Mouse (Mus musculus): ENCODE measurements at regions not wholly inside any gene's neighbourhood (a gene's known extent, or its start where the extent isn't known, plus 50 kb on each side); places are given as distances from the start of the nearest gene placed in this dataset.

DNA sequence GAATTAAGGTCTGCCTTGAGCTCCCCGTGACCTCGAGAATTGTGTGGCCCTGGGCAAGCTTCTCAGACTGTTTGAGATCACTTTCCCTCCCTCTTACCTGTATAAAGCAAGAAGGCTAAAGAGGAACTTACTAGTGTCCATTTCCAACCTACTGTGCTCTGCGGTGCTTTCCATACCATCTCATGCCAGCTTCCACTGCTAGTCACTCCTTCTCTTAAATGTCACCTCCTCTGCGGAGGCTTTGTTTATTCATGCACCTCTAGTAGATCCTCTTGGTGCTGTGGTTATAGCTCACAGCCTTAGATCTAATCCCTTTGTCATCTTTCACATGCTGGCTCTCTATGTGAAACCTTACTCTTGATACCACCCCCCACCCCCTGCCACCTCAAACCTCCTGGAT lies 2310.3 kb upstream of the Lrrc6 start:
- Histone ChIP-seq H3K36me3 (no peaks in the 10 kb centered on the region), H3K4me3 (no peak overlapping the region), H3K4me1 (replicated peaks) (no peaks in the 10 kb centered on the region), H3K9me3 (replicated peaks) (no peaks in the 10 kb centered on the region), H3K27me3 (no peaks in the 10 kb centered on the region), H3K27ac (no peak overlapping the region), H3K4me2 (no peak overlapping the region), H3K9ac (no peak overlapping the region)
- WGBS: 74% methylated on average over 4 of the region's 4 CpGs
- no peak for ATAC-seq (replicated peaks; ENCODE audit: insufficient number of reproducible peaks, insufficient read depth, low FRiP score, low read depth)

DNA sequence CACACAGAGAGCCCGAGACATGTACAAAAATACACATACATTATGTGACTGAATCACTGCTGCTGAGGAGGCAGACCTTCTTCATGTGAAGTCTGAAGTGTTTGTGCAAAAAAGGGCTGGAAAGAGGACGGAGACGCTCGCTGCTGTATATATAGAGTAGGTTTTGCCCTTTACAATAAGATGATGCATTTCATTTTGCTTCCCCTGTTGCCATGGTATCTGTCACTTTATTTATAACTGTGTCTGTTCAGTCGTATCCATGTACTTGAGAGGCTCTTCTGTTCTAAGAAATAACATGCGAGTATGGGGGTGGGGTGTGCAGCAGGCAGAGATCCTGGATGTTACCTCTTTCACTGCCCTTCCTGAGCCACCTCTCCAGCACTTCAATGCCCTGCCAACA lies 2309.9 kb upstream of the Lrrc6 start:
- no peaks in the 10 kb centered on the region for H3K36me3 ChIP-seq
- no peak for ATAC-seq (replicated peaks; ENCODE audit: insufficient number of reproducible peaks, insufficient read depth, low FRiP score, low read depth)
- H3K9me3 ChIP-seq (replicated peaks): no peaks in the 10 kb centered on the region
- H3K4me1 ChIP-seq (replicated peaks): no peaks in the 10 kb centered on the region
- H3K4me3 ChIP-seq: no peak overlapping the region
- 65% methylated on average over 6 of the region's 6 CpGs for WGBS
- H3K9ac ChIP-seq: no peak overlapping the region
- no peak overlapping the region for H3K27ac ChIP-seq
- no peaks in the 10 kb centered on the region for H3K27me3 ChIP-seq
- H3K4me2 ChIP-seq: no peak overlapping the region

DNA sequence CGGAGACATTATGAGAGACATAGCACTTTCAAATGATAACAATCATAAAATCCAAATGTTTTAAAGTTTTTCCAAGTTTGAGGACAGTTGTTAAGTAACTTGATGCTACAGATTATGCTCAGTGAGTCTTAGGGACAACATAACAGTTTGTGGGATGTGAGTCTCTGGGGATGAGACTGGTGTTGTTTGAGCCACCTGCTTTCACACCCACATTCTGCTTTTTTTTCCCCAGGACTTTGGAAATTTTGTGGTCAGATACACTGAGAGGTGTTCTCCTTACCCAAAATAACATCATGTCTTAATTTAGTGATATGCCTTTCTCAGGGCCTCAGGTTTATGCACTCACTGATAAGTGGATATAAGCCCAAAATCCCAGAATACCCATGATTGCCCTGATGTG lies 2307.5 kb upstream of the Lrrc6 start:
- Histone ChIP-seq H3K36me3 (no peaks in the 10 kb centered on the region), H3K4me1 (replicated peaks) (no peaks in the 10 kb centered on the region), H3K4me2 (no peak overlapping the region), H3K9ac (no peak overlapping the region), H3K9me3 (replicated peaks) (no peaks in the 10 kb centered on the region), H3K4me3 (no peak overlapping the region), H3K27me3 (no peaks in the 10 kb centered on the region), H3K27ac (no peak overlapping the region)
- 77% methylated on average over 1 of the region's 1 CpGs for WGBS
- ATAC-seq (replicated peaks; ENCODE audit: insufficient number of reproducible peaks, insufficient read depth, low FRiP score, low read depth): no peak

DNA sequence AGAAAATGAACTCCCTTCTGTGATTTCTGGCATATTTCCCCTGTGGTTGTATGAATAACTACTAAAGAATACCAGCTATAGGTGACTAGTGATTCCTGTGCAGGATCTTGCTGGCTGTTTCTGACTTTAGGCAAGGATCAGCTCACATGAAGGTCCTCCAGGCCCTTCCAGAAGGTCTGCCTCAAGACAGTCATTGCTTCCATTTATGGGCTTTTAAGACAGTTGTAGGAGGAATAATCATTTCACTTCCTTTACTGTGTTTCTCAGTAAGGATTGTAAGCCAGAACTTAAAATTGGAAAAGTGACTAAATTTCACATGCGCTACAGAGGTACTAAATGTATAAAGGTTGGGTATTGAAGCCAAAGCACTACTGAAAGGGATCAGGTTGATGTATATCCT lies 2303.5 kb upstream of the Lrrc6 start:
- H3K4me3 ChIP-seq: no peak overlapping the region
- no peak for ATAC-seq (replicated peaks; ENCODE audit: insufficient number of reproducible peaks, insufficient read depth, low FRiP score, low read depth)
- H3K36me3 ChIP-seq: no peaks in the 10 kb centered on the region
- WGBS: 91% methylated on average over 1 of the region's 1 CpGs
- no peak overlapping the region for H3K27ac ChIP-seq
- no peaks in the 10 kb centered on the region for H3K4me1 ChIP-seq (replicated peaks)
- no peaks in the 10 kb centered on the region for H3K27me3 ChIP-seq
- H3K9ac ChIP-seq: no peak overlapping the region
- H3K4me2 ChIP-seq: no peak overlapping the region
- H3K9me3 ChIP-seq (replicated peaks): no peaks in the 10 kb centered on the region

DNA sequence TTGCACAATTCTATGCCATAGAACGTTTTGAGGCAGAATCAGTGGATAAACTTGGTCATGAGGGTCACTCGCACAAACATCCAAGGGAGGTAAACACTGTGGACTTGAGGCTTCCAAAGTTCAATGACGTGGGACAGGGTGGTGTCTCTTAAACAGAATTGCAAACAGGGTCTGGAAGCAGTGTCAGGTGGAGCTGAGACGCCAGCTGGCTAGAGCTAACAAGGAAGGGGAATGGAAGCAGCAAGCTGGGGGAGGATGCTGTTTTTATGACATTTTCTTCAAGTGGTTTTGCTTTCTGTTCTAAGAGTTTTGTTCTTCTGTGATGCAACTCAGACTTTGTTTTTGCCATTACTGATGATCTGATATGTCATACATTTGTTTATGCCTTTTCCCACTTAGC lies 2301.1 kb upstream of the Lrrc6 start:
- WGBS: 70% methylated on average over 4 of the region's 4 CpGs
- no peak overlapping the region for H3K9ac ChIP-seq
- H3K27ac ChIP-seq: no peak overlapping the region
- H3K9me3 ChIP-seq (replicated peaks): no peaks in the 10 kb centered on the region
- H3K4me3 ChIP-seq: no peak overlapping the region
- H3K4me2 ChIP-seq: no peak overlapping the region
- no peaks in the 10 kb centered on the region for H3K27me3 ChIP-seq
- no peaks in the 10 kb centered on the region for H3K36me3 ChIP-seq
- no peak for ATAC-seq (replicated peaks; ENCODE audit: insufficient number of reproducible peaks, insufficient read depth, low FRiP score, low read depth)
- H3K4me1 ChIP-seq (replicated peaks): no peaks in the 10 kb centered on the region

DNA sequence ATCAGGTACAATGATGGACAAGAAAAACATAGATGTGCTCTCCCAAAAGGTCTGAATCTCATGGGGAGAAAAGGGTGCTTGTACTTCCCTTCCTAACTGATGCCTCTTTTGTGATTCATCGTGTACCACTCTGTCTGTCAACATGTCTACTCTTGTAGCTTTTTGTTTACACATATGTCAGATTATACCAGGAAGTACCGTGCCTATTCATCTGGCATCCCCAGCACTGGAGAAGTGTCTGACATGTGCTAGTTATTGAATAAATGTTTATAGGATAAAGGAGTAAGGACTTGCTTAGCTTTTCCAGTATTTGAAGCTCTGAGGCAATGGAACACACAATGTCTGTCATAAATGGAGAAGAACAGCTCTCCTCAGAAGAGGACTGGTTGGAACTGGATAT lies 2296.7 kb upstream of the Lrrc6 start:
- Histone ChIP-seq H3K36me3 (no peaks in the 10 kb centered on the region), H3K27ac (no peak overlapping the region), H3K4me3 (no peak overlapping the region), H3K4me1 (replicated peaks) (no peaks in the 10 kb centered on the region), H3K9me3 (replicated peaks) (no peaks in the 10 kb centered on the region), H3K9ac (no peak overlapping the region), H3K27me3 (no peaks in the 10 kb centered on the region), H3K4me2 (no peak overlapping the region)
- WGBS: 59% methylated on average over 2 of the region's 2 CpGs
- no peak for ATAC-seq (replicated peaks; ENCODE audit: insufficient number of reproducible peaks, insufficient read depth, low FRiP score, low read depth)

DNA sequence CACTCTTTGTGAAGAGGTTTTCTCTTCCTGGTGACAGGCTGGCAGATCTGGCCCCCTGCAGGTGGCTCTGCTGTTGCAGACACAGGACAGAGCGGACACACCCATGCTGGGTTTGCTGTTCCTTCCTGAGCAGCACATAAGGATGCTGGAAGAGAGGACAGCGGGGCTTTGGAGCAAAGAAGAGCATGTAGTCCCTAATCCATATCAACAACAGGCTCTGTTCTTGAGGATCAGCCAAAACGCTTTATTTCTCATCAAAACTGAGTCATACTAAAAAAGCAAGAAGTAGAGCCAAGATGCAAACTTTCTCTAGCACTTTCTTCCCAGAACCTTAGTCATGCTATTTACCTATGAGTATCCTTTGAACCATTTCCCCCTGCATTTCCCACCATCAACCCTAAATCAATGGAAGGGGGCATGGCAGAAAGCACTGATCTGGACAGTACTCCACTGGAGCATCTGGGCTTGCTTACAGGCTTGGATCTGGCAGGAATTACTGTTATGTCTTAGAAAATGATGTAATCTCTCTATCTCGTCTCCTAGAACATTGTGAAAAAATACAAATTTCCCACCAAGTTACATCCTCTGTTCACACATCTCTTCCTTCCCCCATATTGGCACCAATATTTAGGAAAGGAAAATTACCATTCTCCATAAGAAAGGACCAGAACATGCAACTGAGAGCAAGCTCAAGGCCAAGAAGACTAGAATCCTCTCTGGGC lies 2294.7 kb upstream of the Lrrc6 start:
- 53% methylated on average over 4 of the region's 4 CpGs for WGBS

DNA sequence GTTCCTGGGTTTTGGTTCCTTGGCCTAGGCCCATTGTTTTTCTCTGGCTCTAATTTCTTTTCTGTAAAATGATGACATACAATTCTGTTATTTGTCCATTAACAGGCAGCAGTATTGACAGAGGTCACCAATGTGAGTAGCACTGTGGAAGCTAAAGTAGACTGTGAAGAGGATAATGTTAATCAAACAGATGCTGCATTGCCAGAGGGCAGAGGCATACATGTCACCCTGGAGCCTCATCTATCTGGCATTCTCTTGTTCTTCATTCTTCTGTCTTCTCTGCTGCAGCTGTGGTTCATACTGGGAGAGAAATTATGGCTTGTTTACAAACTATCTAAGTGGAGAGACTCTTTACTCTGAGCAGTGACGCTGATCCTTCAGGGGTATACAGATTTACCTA lies 2259.2 kb upstream of the Lrrc6 start:
- H3K9me3 ChIP-seq (replicated peaks): no peaks in the 10 kb centered on the region
- H3K27me3 ChIP-seq: no peaks in the 10 kb centered on the region
- no peak overlapping the region for H3K4me3 ChIP-seq
- H3K27ac ChIP-seq: no peak overlapping the region
- H3K9ac ChIP-seq: no peak overlapping the region
- no peak for ATAC-seq (replicated peaks; ENCODE audit: insufficient number of reproducible peaks, insufficient read depth, low FRiP score, low read depth)
- H3K4me1 ChIP-seq (replicated peaks): no peaks in the 10 kb centered on the region; the same call in 1 of the 2 replicates
- H3K4me2 ChIP-seq: no peak overlapping the region
- no peaks in the 10 kb centered on the region for H3K36me3 ChIP-seq
- WGBS: 76% methylated on average over 1 of the region's 1 CpGs

More for the DNA sequence above, 2294.7 kb upstream of the Lrrc6 start:
- no peaks in the 10 kb centered on the region for H3K9me3 ChIP-seq (replicated peaks)
- no peak for ATAC-seq (replicated peaks; ENCODE audit: insufficient number of reproducible peaks, insufficient read depth, low FRiP score, low read depth)
- no peak overlapping the region for H3K27ac ChIP-seq
- no peaks in the 10 kb centered on the region for H3K27me3 ChIP-seq
- H3K4me1 ChIP-seq (replicated peaks): no peaks in the 10 kb centered on the region
- H3K36me3 ChIP-seq: no peaks in the 10 kb centered on the region
- no peak overlapping the region for H3K4me2 ChIP-seq
- no peak overlapping the region for H3K9ac ChIP-seq
- H3K4me3 ChIP-seq: no peak overlapping the region

DNA sequence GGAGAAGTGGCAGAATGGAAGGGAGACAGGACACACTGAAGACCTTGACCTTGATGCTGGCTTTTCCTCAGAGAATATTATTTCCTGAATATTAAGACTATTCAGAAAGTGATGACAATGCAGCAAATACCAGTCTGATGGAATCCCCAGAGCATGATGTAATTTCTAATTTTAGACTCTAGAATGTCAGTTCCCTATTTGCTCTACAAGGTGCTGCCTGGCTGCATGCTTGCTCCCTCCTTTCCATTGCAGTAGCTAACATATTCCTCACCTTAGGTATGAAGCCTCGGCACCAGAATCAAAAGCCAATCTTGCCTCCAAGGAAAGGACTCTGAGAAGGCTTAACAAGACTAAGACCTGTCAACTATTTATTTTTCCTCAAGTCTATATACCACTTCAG lies 2254.5 kb upstream of the Lrrc6 start:
- no peak overlapping the region for H3K9ac ChIP-seq
- WGBS: 33% methylated on average over 1 of the region's 1 CpGs
- no peak overlapping the region for H3K4me3 ChIP-seq
- no peaks in the 10 kb centered on the region for H3K27me3 ChIP-seq
- no peaks in the 10 kb centered on the region for H3K9me3 ChIP-seq (replicated peaks)
- no peaks in the 10 kb centered on the region for H3K36me3 ChIP-seq
- peak overlapping the region; percentile 29; the same call in 1 of the 2 replicates for H3K27ac ChIP-seq
- ATAC-seq (replicated peaks; ENCODE audit: insufficient number of reproducible peaks, insufficient read depth, low FRiP score, low read depth): no peak
- H3K4me1 ChIP-seq (replicated peaks): no peaks in the 10 kb centered on the region; the same call in 1 of the 2 replicates
- no peak overlapping the region for H3K4me2 ChIP-seq

DNA sequence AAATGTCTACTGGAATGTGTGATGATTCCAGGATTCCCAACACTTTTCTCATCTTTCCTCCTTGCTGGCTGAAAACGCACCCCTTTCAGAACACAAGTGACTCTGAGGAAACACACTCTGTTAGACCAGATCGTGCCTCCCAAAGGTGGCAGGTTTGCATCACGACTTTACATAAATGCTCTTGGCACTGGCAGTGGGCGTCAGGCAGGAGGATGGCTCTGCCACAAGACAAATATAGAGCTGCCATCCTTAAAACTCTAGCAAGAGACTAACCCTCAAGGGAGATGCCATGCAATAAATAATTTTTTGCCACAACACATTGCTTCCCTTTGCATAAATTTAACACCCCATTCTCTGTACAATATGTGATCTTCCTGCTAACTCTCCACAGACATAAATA lies 2254.1 kb upstream of the Lrrc6 start:
- H3K27ac ChIP-seq: peak overlapping the region; percentile 29; the same call in 1 of the 2 replicates
- H3K36me3 ChIP-seq: no peaks in the 10 kb centered on the region

DNA sequence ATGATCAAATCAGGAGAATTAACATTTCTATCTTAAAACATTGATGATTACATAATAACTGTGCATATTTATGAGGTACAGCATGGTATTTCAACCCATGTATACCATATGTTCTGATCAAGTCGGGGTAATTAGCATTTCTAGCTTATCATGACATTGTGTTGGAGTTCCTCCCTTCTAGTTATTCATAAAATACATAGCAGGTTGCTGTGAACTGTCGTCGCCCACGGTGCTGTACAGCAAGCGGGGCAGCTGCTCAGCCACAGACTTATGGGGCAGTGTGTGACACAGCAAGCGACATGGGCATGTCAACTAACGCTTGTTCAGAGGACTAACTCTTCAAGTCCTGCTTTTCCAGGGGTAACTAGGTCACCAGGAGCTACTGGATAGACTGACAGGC lies 2238.6 kb upstream of the Lrrc6 start:
- Histone ChIP-seq H3K36me3 (no peaks in the 10 kb centered on the region), H3K4me3 (no peak overlapping the region), H3K27me3 (no peaks in the 10 kb centered on the region), H3K4me2 (no peak overlapping the region), H3K4me1 (replicated peaks) (no peaks in the 10 kb centered on the region), H3K9ac (no peak overlapping the region), H3K9me3 (replicated peaks) (no peaks in the 10 kb centered on the region), H3K27ac (no peak overlapping the region)
- WGBS: 78% methylated on average over 7 of the region's 7 CpGs
- no peak for ATAC-seq (replicated peaks; ENCODE audit: insufficient number of reproducible peaks, insufficient read depth, low FRiP score, low read depth)

More for the DNA sequence above, 2254.1 kb upstream of the Lrrc6 start:
- Histone ChIP-seq H3K4me2 (no peak overlapping the region), H3K27me3 (no peaks in the 10 kb centered on the region), H3K4me3 (no peak overlapping the region), H3K4me1 (replicated peaks) (no peaks in the 10 kb centered on the region; the same call in 1 of the 2 replicates), H3K9ac (no peak overlapping the region), H3K9me3 (replicated peaks) (no peaks in the 10 kb centered on the region)
- WGBS: 64% methylated on average over 4 of the region's 4 CpGs
- ATAC-seq (replicated peaks; ENCODE audit: insufficient number of reproducible peaks, insufficient read depth, low FRiP score, low read depth): no peak

DNA sequence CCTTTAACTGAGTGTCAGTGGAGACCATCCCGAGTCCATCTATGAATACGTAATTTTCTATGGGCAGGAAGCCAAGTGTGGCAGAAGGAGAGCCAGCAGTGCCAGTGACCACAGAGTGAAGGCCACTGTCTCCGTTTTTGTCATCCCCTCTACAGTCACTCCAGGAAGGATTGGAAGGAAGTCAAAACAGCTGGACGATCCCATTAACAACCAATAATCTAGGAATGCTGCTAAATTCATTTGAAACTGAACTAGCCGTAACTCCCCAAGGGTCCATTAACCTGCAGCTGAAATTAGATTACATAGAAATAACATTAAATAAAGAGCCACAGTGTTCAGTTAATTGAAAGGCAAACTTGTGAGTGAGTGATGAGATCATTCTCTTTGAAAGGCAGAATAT lies 2220.5 kb upstream of the Lrrc6 start:
- no peaks in the 10 kb centered on the region for H3K9me3 ChIP-seq (replicated peaks)
- no peak for ATAC-seq (replicated peaks; ENCODE audit: insufficient number of reproducible peaks, insufficient read depth, low FRiP score, low read depth)

More for the DNA sequence above, 2220.5 kb upstream of the Lrrc6 start:
- Histone ChIP-seq H3K36me3 (no peaks in the 10 kb centered on the region), H3K27ac (no peak overlapping the region), H3K4me2 (no peak overlapping the region), H3K27me3 (no peaks in the 10 kb centered on the region), H3K4me1 (replicated peaks) (0 out of 2 replicates have a peak, but pooled peaks cover 3% of the 10 kb centered on the region), H3K4me3 (no peak overlapping the region), H3K9ac (no peak overlapping the region)
- 55% methylated on average over 5 of the region's 5 CpGs for WGBS
